Mouse (Mus musculus) ovary, postnatal 36 days (tissue): ENCODE measurements around the gene Gstt3.
"Not testable (repeated sequence)": the region's sequence is repeated elsewhere in the genome, so short reads cannot be mapped to it uniquely, and the experiment has no call there.

Experiments
- DNase-seq: peaks from one replicate; pipeline ENCODE4 v3.0.0; 2022; ENCODE audit warnings: low spot score, mixed read lengths

Gstt3 gene

GRCm38 (mm10) chr10:75779206-75780174, 1.7 kb downstream of the Gstt3 start:
- no peak for DNase-seq

- DNase-seq, result no peak
Observed at GRCm38 (mm10) chr10:75777885-75778284, 3.3 kb downstream of the Gstt3 start.

- no peak for DNase-seq
Observed at GRCm38 (mm10) chr10:75776562-75776961, 4.7 kb downstream of the Gstt3 start.

- no peak for DNase-seq
Observed at GRCm38 (mm10) chr10:75774587-75774986, 6.6 kb downstream of the Gstt3 start.

- DNase-seq, result no peak
Observed at GRCm38 (mm10) chr10:75774102-75774501, 7.1 kb downstream of the Gstt3 start.

GRCm38 (mm10) chr10:75772795-75773664, 8.2 kb downstream of the Gstt3 start, which contains the start of gene Ddt:
Gene Ddt, minus strand, starts transcription at chr10:75773414.
- peak; percentile 80 for DNase-seq

- not testable (repeated sequence) for DNase-seq
Observed at GRCm38 (mm10) chr10:75767756-75768155, 13.5 kb downstream of the Gstt3 start.

GRCm38 (mm10) chr10:75766856-75767255, 14.4 kb downstream of the Gstt3 start:
- DNase-seq, result no peak

- peak; percentile 52 for DNase-seq
Observed at GRCm38 (mm10) chr10:75764519-75765473, 16.4 kb downstream of the Gstt3 start.

GRCm38 (mm10) chr10:75763682-75764518, 17.3 kb downstream of the Gstt3 start, which contains the start of gene Cabin1:
Gene Cabin1, minus strand, starts transcription at chr10:75764341.
- peak; percentile 95 for DNase-seq

GRCm38 (mm10) chr10:75762413-75762812, 18.8 kb downstream of the Gstt3 start:
- no peak for DNase-seq

GRCm38 (mm10) chr10:75760311-75760710, 20.9 kb downstream of the Gstt3 start:
- DNase-seq, result no peak

GRCm38 (mm10) chr10:75756719-75757118, 24.5 kb downstream of the Gstt3 start:
- DNase-seq, result no peak

- peak; percentile 73 for DNase-seq
Observed at GRCm38 (mm10) chr10:75744017-75744416, 37.2 kb downstream of the Gstt3 start.

GRCm38 (mm10) chr10:75743369-75743768, 37.8 kb downstream of the Gstt3 start:
- DNase-seq, result no peak

- no peak for DNase-seq
Observed at GRCm38 (mm10) chr10:75740866-75741265, 40.3 kb downstream of the Gstt3 start.

GRCm38 (mm10) chr10:75725449-75725848, 55.8 kb downstream of the Gstt3 start:
- DNase-seq, result no peak
